Mouse (Mus musculus) T-cell, adult 2 months (primary cell): ENCODE data around the gene Usp2.
A peak's percentile ranks its signal among the peaks of the same experiment; 100 is the strongest.

ENCODE experiments used
- DNase-seq: peaks from one replicate; pipeline ENCODE4 v3.0.0; 2022; ENCODE audit warnings: low spot score

Gene Usp2

DNA sequence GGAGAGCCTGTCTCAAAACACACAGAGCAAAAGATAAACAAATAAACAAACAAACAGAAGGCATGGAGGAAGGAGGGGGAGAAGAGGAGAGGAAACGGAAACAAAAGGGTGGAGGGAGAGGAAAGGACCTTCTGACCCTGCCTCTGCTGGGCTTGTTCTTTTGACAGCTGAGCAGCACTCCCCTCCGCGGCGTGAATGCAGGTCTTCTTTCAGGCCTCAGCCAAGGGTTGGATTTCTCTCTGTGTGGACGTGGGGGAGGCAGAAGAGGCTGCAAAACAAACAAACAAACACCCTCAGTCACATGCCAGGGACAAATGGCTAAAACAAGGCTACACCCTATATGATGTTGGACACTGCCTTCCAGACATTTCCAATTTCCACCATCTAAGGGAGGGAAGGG lies 58.2 kb downstream of the Usp2 start:
- DNase-seq: no peak

DNA sequence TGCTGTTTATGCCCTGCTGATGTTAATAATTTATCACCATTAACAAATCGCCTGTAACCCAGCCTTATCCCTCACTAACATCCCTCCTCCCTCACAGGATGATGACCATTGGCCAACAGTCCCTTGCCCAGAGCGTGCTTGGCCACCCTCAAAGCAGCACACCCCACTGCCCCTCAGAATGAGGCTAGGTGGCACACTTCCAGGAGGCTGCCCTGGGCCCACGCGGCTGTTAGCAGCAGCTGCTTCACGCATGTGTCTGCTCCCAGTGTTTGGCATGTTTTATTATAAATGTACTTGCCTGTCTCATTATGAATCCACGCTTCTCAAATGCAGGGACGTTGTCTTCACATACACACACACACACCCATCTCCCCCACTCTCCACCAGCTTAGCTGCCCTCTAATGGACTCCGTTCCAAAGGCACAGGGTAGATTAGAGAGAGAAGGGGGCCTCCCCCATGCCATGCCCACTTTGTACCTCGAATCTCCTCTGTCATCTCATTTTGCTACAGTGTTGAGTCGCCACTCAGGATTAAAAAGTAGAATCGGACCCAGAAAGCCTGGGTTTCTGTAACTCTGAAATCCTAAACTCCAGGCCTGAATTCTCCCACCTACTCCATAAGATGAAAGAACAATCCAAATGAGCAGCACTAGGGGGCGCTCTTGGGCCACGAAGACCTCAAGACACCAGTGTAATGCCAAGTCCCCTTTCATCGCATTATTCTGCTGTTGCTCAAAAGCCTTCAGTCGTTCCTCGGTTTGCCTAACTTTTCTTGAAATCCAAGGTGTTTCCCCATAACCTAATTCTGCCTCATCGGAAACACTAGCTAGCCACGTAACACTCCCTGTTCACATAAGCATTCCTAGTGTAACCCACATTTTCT lies 59.0 kb downstream of the Usp2 start:
- peak; percentile 80 for DNase-seq

DNA sequence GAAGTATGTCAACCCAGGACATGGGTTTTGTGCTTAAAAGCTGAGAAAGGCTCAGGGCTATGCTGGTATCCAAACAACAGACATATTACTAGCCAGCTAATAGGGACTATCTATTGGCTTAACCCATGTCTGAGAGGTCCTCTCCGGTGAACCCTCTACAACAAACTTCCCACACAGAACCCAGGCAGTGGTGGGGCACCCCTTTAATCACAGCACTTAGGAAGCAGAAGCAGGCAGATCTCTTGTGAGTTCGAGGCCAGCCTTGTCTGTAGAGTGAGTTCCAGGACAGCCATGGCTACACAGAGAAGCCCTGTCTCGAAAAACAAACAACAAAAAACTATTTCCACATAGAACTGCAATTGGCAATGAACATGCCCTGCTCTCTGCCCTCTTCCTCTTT lies 59.9 kb downstream of the Usp2 start:
- DNase-seq: no peak

DNA sequence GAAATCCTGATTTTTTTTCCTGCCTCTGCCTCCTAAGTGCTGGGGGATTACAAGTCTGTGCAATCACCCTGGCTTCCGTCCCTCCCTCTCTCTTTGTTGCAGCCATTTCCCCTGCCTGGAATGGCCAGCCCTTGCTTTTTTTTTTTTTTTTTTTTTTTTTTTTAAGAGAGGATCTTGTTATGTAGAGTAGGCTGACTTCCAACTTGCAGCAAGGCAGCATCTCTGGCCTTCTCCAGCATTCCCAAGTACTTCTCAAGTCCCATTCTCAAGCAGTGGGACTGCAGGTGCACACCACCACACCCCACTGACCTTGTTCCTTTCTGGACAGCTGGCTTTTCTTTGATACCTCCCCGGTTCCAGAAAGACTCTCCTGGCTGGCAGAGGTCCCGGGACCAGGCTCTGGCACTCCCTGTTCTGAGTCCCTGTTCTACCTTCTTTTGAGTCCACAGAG lies 60.6 kb downstream of the Usp2 start:
- DNase-seq: no peak

DNA sequence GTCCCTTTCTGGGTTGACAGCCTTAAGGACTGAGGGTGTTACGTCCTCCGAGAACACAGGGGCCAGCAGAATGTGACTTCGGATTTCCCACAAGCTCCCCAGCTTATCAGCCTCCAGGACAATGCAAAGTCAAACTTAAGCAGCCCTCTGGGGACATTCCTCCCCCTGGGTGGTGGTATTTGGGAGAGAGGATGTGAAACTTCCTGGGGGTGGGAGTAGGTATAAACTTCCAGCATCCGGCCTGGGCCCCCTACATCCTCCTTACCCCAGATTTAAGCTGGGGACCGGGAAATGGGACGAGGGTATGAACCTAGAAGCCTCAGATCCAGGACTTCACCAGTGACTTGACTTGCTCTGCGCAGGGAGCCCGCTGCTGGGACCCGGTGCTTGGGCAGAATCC lies 62.8 kb downstream of the Usp2 start:
- DNase-seq: no peak

DNA sequence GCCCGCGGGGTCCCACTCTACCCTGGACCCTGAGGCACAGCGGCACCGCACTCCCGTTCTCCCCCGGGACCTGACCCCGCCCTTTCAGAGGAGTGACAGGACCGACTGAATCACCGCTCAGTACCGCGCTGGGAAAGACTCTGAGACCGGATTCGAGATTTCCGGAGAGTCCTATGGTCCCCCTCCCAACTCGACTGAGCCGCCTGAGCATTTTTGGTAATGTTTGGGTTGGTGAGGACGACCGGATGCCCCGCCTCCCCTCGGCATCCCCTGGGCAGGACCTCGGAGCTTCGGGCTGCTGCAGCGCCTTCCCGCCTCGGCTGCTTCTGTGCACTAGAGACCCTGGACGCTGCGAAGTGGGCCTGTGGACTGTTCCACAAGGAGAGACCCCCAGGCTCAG lies 63.2 kb downstream of the Usp2 start:
- DNase-seq: peak; percentile 85

DNA sequence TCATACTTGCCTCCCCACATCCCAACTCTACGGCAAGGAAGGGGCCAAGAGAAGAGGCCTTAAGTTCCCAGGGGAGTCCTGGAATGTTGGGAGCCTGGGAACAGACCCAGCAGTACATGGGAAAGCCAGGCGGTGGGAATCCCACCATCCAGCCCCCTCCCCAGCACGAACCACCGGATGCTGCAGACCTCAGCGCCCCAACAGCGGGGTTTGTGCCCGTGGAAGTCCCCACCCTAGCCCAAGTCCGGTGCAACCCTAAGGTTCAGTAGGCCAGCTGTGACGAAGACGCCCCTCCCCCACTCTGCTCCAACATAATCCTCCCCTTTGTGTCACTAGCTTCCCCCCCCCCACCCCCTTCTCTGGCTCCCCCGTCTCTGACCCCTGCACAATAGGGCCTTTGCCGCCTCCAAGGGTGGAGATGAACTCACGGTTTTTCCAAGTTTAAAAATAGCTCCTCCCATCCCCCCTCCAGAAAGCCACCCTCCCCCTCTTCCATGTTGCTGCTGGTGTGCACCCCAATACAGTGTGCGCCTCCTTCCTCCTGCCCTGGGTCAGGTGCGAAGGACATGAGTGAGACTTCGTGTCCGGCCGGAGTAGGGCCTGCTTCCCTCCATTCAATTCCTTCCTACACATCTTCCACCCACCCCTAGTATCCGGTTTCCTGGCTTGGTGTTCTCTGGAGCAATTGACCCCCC lies 63.9 kb downstream of the Usp2 start:
- DNase-seq: no peak

DNA sequence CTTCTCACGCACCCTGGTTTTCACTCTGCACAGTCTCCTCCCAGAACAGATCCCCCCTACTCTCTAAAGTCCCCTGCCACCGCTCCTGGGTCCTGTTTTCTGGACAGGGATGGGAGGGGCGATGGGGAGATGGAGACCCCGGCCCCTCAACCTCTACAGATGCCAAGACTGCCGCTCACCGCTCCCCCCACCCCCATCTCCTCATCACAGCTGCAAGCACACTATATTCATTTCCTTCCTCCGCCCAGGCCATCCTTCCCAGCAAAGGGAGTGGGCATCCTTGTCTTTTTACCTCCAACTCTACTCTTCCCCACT lies 64.4 kb downstream of the Usp2 start:
- no peak for DNase-seq

DNA sequence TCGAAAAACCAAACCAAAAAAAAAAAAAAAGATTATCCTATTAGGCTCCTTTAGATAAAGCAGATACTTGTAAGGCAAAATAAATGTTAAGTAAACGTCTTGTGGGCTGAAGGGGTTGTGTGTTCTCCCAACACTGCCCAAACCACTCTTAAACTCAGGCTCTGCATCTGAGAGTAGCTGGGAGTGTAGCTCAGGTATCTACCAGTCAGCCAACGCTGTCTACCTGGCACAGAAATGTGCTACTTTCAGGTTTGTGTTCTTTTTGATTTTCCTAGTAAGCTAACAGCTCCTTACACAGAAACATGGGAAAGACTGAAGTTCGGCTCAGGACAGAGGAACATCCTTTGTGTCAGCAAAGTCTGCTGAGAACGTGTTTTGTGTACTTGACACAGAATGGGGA lies 65.4 kb downstream of the Usp2 start:
- DNase-seq: no peak

DNA sequence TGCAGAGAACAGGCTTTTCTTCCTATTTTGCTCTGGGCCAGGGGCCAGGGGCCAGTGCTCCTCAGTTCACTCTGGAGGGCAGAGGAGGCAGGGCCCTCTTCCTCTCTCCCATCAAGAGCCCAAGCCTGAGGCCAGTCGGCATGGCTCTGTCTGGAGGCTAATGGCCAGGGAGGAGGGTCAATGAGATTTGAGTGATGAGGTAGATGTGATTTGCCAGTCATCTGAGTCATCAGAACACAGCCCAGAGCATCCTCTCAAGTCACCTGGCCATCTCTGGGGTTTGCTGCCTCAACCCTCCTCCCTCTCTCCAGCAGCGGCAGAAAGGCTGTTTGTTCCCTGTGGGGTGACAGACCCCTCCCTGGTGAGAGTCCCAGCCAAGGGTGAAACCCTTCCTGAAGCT lies 66.5 kb downstream of the Usp2 start:
- no peak for DNase-seq

DNA sequence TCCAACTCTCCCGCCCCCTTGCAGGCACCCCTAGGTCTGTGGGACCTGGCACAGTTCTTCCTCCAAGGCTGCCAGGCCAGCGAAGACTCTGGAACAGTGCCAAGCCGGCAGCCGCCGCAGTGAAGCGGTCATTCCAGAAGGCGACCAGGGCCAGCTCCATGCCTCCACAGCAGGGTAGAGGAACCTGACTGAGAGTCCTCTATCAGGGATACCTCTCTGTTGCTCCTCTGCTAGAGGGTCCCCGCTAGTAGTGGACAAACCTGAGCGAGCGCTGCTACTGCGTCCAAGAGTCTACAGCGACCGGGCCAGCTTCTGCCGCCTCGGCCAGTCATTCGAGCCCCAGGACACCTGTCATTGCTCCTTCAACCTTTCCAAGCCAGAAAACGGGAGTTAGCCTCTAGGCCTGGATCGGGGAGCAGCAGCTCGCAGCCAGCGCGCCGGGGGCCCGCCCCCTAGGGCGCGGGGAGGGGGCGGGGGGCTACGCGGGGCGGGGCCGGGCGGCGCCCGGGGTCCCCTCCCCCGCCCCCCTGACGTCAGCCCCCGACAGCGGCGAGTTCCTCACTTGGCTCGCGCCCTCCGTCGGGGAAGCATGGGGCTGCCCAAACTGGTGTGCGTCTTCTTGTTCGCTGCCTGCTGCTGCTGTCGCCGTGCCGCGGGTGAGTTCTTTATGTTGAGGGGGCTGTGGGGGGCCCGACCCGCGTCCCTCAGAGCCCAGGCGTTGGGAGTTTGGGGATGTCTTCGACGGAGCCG lies 67.5 kb downstream of the Usp2 start, which contains the start of gene Mcam:
Gene Mcam (plus strand): TSS at position 369 of the 750 bp plus-strand sequence.
- no peak for DNase-seq

DNA sequence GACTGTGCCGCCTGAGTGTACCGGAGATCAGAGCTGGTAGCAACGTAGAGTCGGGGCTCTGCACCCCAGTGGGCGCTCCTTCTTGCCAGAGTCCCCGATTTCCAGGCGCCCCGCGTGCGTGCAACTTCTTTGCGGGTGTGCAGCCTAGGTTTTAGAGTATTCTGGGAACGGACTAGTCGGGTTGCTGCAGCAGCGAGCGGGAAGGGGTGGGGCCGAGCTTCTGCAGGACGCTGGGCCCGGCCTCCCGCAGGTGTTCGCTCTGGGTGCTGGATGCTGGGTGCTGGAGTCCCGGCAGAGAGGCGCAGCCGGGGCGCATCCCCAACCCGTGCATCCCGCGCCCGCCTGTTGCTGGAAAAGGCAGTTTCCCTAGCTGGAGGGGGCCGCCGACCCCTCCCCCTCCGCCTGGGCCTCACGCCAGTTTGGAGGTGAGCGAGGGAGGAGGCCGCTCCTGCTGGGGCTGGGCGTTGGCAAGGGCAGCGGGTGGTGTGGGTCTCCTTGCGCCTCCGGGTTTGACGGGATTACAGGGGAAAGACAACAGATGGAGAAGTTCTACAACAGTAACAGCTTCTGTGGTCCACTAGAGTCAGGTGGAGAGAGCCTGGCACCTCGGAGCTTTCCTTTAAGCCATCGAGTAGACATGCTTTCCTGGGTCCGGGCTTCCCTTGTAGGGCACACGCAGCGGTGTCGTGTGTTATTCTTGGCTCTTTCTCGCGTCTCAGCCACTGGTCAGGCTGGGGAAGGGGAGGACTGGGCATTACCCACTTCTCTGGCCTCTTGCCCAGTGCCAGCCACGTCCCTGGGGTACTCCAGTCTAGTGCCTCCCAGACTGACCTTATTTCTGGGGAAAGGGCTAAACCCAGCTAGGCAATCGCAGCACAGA lies 68.3 kb downstream of the Usp2 start:
- DNase-seq: no peak

DNA sequence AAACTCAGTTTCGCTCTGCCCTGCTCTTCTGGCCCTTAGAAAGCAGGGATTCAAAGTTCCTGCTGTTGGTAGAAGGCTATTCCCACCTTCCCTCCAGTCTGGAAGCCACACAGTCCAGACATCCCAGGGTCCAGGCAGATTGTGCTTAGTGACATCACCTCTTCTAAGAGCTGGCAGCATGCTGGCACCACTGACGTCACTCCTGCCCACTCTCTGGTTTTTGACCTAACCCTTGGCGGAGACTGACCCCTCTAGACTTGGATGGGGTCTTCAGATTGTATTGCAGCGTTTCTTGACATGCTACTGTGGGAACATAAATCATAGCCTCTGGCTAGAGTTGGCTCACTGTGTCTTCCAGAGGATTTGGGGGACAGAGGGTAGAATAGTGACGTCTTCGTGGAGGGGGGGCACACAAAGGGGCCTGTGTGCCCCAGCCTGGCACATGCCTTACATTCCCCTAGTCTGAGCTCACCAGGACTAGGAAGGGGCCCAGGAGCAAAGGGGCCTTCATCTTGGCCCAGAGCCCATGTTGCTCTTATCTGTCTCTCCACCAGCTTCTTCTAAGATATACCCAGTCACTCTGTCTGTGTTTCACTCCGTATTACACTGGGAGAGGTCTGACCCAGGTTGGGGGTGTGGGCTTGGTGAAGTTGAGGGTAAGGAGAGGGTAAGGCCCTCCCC lies 69.0 kb downstream of the Usp2 start:
- no peak for DNase-seq

DNA sequence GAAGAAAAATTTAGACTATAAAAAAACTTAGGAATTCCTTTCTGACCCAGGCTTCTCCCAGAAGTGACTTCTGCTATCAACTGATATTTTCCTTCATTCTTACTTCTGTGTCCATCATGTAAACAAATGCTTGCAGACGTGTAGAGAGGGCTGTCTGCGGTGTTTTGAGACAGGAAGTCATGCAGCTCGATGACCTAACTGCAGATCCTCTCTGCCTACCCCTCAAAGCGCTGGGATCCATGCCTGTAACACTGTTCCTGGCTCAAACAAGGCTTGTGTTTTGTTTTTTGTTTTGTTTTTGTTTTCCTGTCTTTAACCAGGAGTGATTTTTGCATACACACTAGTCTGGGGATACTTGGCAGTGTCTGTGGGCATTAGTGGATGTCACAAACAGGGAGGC lies 71.0 kb downstream of the Usp2 start:
- DNase-seq: no peak

DNA sequence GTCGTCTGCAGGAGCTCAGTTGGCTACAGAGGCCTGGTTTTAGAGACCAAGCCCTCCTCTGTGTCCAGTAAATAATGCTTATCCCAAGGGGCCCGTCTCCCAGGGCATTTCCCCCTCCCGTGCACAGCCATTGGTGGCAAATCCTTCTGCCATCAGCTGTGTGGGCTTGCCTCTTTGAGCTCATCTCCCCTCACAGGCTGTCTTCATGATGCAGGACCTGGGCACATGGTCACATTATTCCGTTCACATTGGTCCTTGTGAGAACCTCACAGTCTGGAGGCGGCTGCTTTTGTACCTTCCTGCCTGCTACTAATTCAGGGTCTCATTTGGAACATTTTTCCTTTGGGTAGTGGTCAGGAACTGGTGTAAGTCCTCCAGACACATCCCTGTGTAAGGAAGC lies 75.1 kb downstream of the Usp2 start:
- DNase-seq: no peak

DNA sequence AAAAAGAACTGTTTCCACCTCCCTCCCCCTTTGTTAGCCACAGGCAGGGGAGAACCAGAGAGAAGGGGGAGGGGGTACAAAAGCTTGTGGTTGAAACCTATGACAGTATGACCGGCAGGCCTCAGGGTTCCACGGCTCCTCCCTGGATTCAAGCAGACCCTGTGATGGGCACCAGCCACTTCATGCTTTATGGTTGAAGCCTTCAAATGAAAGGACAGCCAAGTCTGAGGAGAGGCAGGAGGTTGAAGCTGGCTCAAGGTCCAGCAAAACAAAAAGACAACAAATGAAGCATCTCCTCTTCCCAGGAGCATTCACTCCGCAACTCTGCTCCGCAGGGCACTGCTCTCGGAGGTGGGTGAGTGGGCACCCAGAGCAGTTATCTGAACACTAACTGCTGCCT lies 76.6 kb downstream of the Usp2 start:
- no peak for DNase-seq

DNA sequence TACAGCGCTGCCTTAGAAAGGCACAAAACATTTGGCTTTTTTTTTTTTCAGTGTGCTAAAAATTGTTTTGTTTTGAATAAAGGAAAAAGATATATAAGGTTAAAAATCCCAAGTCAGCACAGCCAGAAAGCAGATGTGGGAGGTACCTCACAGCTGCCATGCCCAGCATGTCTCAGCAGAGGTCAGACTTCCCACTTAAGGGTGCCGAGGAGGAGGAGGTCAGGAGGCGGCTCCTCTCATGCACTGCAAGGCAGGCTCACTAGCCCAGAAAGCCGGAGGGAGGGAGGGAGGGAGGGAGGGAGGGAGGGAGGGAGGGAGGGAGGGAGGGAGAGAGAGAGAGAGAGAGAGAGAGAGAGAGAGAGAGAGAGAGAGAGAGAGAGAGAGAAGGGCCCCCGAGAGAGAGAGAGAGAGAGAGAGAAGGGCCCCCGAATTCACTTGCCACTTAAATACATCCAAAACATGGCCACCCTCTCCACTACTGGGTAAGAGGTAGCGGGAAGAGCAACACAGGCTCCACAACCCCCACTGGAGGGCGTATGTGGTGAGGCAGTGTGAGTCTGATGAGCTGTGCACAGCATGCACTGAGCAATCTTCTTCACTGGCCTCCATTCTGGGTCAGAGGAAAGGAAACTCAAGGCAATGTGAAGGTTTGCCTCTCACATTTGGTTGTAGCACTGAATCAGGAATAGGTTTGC lies 77.3 kb downstream of the Usp2 start:
- no peak for DNase-seq

DNA sequence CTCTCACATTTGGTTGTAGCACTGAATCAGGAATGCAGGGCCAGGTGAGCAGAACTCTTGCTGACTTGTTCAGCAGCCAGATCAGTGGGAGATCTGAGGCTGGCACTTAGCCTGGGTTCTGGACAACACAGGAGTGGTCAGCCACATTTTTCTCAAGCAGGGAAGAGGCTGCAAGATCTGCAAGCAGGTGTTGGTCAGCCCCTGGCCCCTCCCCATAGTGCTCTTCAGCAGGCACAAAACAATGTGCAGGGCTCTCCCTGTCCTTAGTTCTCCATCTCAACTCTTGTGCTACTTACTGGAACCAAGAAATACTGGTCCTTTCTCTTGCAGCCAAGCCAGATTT lies 77.9 kb downstream of the Usp2 start:
- no peak for DNase-seq
